Mouse (Mus musculus) megakaryocyte, embryonic 14.5 days (primary cell): ENCODE data around the gene Dnajb11. TPM values are rescaled to one million over a fixed set of nuclear protein-coding genes. Genes with fewer than 3 reads are reported as not detected.

Source experiments
- H3K27me3 ChIP-seq: replicated peaks from 2 replicates; pipeline ENCODE3; 2012; ENCODE audit warnings: inconsistent platforms
- H3K36me3 ChIP-seq: replicated peaks from 2 replicates; pipeline ENCODE3; 2012; ENCODE audit warnings: low read length, inconsistent platforms, mixed read lengths
- H3K4me1 ChIP-seq: 2 replicates; pipeline ENCODE4 v1.6.1; 2012; ENCODE audit warnings: inconsistent platforms
- H3K4me3 ChIP-seq: replicated peaks from 2 replicates; pipeline ENCODE3; 2012; ENCODE audit warnings: moderate library complexity, mild to moderate bottlenecking, inconsistent platforms
- H3K9me3 ChIP-seq: 2 replicates; pipeline ENCODE4 v1.6.1; 2012; ENCODE audit warnings: inconsistent platforms
- FLI1 ChIP-seq: IDR thresholded peaks from 2 replicates; pipeline ENCODE4 v1.6.1; 2012; ENCODE audit warnings: low read length, inconsistent platforms, mixed read lengths
- GATA1 ChIP-seq: IDR thresholded peaks from 3 replicates; pipeline ENCODE4 v1.6.1; 2012; ENCODE audit warnings: mixed read lengths, low read length, inconsistent platforms, borderline replicate concordance
- polyA plus RNA-seq: library from polyadenylated mRNA; stranded (reverse); fragments of >175 nt; gene quantifications from 2 replicates; pipeline ENCODE4 v1.2.3, GENCODE M21; 2012; ENCODE audit warnings: low replicate concordance; ENCODE audit not compliant: insufficient read depth

Gene Dnajb11
- polyA plus RNA-seq, 1 experiment, result 65.6 TPM

DNA sequence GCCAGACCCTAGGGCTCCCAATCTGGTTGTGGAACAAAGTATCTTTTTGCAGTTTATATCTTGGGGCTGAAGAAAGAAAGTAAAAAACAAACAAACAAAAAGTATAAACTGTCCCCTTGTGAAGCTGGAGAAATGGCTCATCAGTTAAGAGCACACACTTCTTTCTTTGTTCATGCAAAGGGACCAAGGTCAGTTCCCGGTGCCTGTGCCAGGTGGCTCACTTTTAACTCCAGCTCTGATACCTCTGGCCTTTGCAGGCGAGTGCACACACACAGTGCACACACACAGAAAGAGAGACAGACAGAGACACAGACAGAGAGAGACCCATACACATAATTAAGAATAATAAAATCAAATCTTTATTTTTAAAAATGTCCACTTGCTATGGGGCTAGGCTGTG, 39.0 kb downstream of the Dnajb11 start:
- no peaks in the 10 kb centered on the region for H3K9me3 ChIP-seq
- H3K27me3 ChIP-seq, result peaks cover 41% of the 10 kb centered on the region
- TF ChIP-seq GATA1, result no peak
- no peak for TF ChIP-seq FLI1
- H3K36me3 ChIP-seq, result no peaks in the 10 kb centered on the region
- H3K4me1 ChIP-seq, result peaks cover 14% of the 10 kb centered on the region; the same call in 1 of the 2 replicates
- H3K4me3 ChIP-seq, result no peak overlapping the region

GRCm38 (mm10) chr16:22899346-22899745, 41.7 kb downstream of the Dnajb11 start:
- no peak for TF ChIP-seq GATA1
- TF ChIP-seq FLI1, result no peak
- Histone ChIP-seq H3K4me3 (no peak overlapping the region), H3K9me3 (no peaks in the 10 kb centered on the region), H3K27me3 (peaks cover 32% of the 10 kb centered on the region), H3K36me3 (no peaks in the 10 kb centered on the region), H3K4me1 (peaks cover 13% of the 10 kb centered on the region; the same call in 1 of the 2 replicates)

GRCm38 (mm10) chr16:22899866-22900570, 42.4 kb downstream of the Dnajb11 start:
- TF ChIP-seq FLI1 (no peak), GATA1 (no peak)
- Histone ChIP-seq H3K4me3 (no peak overlapping the region), H3K27me3 (peaks cover 31% of the 10 kb centered on the region), H3K9me3 (no peaks in the 10 kb centered on the region), H3K4me1 (peaks cover 13% of the 10 kb centered on the region; the same call in 1 of the 2 replicates), H3K36me3 (no peaks in the 10 kb centered on the region)

- peaks cover 13% of the 10 kb centered on the region; the same call in 1 of the 2 replicates for H3K4me1 ChIP-seq
- peaks cover 26% of the 10 kb centered on the region for H3K27me3 ChIP-seq
- TF ChIP-seq FLI1 (no peak), GATA1 (no peak)
- no peaks in the 10 kb centered on the region for H3K9me3 ChIP-seq
- H3K4me3 ChIP-seq, result no peak overlapping the region
- H3K36me3 ChIP-seq, result no peaks in the 10 kb centered on the region
Observed at GRCm38 (mm10) chr16:22901326-22901725, 43.7 kb downstream of the Dnajb11 start.

- H3K4me1 ChIP-seq, result no peaks in the 10 kb centered on the region
- no peaks in the 10 kb centered on the region for H3K36me3 ChIP-seq
- TF ChIP-seq FLI1 (no peak), GATA1 (no peak)
- peaks cover 7% of the 10 kb centered on the region for H3K27me3 ChIP-seq
- no peak overlapping the region for H3K4me3 ChIP-seq
- no peaks in the 10 kb centered on the region for H3K9me3 ChIP-seq
Observed at GRCm38 (mm10) chr16:22909290-22909689, 51.6 kb downstream of the Dnajb11 start.

DNA sequence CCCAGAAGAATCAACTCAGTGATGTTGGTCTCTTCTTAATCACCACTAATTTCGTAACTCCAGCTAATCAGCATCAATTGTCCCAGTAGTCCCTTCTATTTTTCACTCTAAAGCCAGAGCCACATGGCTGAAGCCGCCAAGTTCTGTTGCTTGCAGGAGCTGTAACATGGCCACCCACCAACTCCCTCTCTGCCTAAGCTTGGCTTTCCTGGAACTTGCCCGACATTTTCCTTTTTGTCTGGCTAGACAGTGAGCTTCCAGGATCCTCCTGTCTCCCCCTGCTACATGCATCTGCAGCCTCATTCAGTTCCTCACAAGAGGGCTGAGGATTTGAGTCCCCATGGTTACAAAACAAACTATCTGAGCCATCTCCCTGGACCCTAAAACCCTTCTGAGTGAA, 54.3 kb downstream of the Dnajb11 start:
- TF ChIP-seq FLI1 (no peak), GATA1 (no peak)
- Histone ChIP-seq H3K9me3 (0 out of 2 replicates have a peak, but pooled peaks cover 4% of the 10 kb centered on the region), H3K36me3 (no peaks in the 10 kb centered on the region), H3K4me3 (no peak overlapping the region), H3K27me3 (peaks cover 2% of the 10 kb centered on the region), H3K4me1 (no peaks in the 10 kb centered on the region)

- Histone ChIP-seq H3K4me3 (no peak overlapping the region), H3K27me3 (peaks cover 2% of the 10 kb centered on the region), H3K4me1 (no peaks in the 10 kb centered on the region), H3K9me3 (0 out of 2 replicates have a peak, but pooled peaks cover 6% of the 10 kb centered on the region), H3K36me3 (no peaks in the 10 kb centered on the region)
- no peak for TF ChIP-seq GATA1
- TF ChIP-seq FLI1, result no peak
Observed at GRCm38 (mm10) chr16:22912886-22913285, 55.2 kb downstream of the Dnajb11 start.

DNA sequence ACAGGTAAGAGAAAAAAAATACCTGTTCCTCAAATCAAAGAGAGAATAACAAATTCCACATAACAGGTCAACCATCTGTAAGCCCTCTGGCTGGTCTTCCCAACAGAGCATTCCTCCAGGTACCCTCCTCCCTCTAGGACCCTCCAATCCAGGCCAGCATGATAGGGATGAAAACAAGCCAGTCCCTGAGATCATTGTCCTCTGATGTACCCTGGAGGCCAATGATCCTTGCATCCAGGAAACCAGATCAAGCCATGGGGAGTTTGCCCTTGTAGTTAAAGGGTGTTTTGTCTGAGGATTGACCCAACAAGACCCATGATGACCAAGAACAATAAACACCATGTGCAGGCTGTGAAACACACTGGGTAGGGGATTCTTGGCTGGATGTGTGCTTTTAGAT, 56.6 kb downstream of the Dnajb11 start:
- TF ChIP-seq GATA1 (no peak), FLI1 (no peak)
- Histone ChIP-seq H3K4me1 (no peaks in the 10 kb centered on the region), H3K36me3 (no peaks in the 10 kb centered on the region), H3K9me3 (0 out of 2 replicates have a peak, but pooled peaks cover 7% of the 10 kb centered on the region), H3K27me3 (peaks cover 2% of the 10 kb centered on the region), H3K4me3 (no peak overlapping the region)

DNA sequence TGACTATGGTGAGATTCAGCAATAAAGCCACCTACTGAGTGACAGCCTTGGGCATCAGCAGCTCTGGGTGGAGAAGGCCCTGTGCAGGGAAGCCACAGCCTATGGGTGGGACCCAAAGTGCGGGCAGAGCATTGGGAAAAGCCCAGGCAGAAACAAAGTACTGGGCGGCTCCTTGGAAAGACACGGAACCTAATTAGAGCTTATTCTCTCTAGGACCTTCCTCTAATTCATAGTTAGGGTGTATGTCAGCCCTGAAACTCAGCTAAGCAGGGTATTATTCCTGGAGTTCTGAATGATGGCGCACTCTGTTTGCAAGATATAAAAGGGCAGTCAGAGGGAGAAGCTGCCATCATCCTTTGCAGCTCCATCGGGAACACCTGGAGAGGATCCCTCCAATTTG, 60.4 kb downstream of the Dnajb11 start, which contains the start of gene Fetub:
TSS of gene Fetub (plus strand) at position 301 of the 400 bp plus-strand sequence.
- H3K4me3 ChIP-seq, result no peak within 1 kb of the TSS
- H3K36me3 ChIP-seq, result no peaks in the 10 kb centered on the region
- peaks cover 6% of the 10 kb centered on the region for H3K4me1 ChIP-seq
- no peaks in the 10 kb centered on the region for H3K27me3 ChIP-seq
- H3K9me3 ChIP-seq, result 0 out of 2 replicates have a peak, but pooled peaks cover 7% of the 10 kb centered on the region
- TF ChIP-seq GATA1 (no peak), FLI1 (no peak)

DNA sequence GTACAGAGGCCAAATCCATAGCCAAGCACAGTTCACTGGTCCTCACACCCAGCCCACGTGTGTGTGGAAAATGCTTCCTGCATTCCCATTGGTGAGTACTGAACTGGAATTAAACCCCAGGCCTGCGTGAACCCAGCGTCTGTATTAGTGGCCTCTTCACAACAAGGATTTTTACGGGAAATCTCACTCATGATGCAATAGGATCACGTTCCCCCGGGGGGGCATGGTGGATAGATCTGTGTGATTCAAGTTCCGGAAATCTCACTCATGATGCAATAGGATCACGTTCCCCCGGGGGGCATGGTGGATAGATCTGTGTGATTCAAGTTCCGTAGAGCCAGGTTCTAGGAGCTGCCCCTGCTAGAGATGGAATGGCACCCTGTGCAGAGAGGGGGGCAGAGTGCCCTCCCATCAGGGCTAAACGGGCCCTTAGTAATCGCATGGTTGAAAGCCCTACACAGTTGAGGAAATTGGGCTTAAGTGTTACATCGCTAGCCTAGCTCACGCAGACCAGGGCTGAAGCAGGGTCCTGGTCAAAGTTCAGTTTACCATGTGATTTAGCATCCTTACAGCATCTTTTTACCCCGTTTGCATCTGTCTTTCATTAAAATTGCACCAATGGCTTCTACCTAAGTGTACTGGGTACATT, 61.1 kb downstream of the Dnajb11 start:
- Histone ChIP-seq H3K9me3 (0 out of 2 replicates have a peak, but pooled peaks cover 7% of the 10 kb centered on the region), H3K36me3 (no peaks in the 10 kb centered on the region), H3K4me3 (no peak overlapping the region), H3K27me3 (no peaks in the 10 kb centered on the region), H3K4me1 (peaks cover 6% of the 10 kb centered on the region)
- no peak for TF ChIP-seq FLI1
- TF ChIP-seq GATA1, result no peak
